Mouse (Mus musculus): ENCODE data around the gene Kcnk15. TPM values are rescaled to one million over a fixed set of nuclear protein-coding genes. Genes with fewer than 3 reads are reported as not detected.

The Kcnk15 gene
- polyA plus RNA-seq, 1 experiment, result not detected

DNA sequence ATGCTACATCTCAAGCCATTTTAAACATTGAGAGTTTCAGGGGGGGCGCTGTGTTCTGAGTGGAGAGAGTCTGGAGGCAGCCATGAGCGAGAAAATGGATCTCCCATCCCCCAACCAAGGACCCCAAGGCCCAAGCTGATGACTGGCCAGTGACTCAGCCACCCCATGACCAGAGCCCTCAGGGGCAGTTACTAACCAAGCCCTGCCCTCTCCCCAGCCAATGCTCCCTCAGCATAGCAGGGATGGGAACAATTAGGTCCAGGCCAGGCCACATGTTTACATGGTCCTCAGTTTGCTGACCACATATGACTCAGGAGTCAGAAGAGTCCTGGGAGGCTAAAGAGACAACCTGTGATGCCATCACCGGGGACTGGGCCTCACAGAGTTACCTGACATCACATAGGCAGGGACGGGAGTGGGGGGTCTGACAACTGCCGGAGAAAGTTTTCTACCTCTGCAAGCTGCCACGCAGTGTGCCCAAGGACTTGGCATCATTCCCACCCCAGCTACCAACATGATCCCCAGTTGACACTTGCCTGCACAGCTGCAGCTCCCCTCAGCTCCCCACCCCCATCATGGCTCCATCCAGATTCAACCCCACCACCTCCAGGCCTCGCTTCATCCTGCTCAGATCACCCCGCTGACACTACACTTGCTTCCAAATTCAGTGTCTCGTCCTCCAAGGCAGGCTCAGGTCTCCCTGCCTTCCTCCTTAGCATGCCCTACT, 38.5 kb upstream of the Kcnk15 start:
- Histone ChIP-seq H3K36me3 (ENCODE audit: control insufficient read depth, insufficient read depth) (no peaks in the 10 kb centered on the region), H3K79me3 (ENCODE audit: low read depth) (no peaks in the 10 kb centered on the region), H3K79me2 (ENCODE audit: control insufficient read depth, insufficient read depth) (no peaks in the 10 kb centered on the region), H3ac (ENCODE audit: control insufficient read depth, insufficient read length, low read depth) (no peak overlapping the region), H3K27me3 (ENCODE audit: control insufficient read depth, insufficient read depth, insufficient read length) (no peaks in the 10 kb centered on the region), H3K4me3 (ENCODE audit: insufficient read depth, poor library complexity, severe bottlenecking) (no peak overlapping the region)
- peak; percentile 62 for TF ChIP-seq FOSL1 (IDR thresholded peaks at IDR 0.05; ENCODE audit: insufficient read depth, low read length, poor library complexity, severe bottlenecking)
- TF ChIP-seq MAX (IDR thresholded peaks at IDR 0.05), result peak; percentile 67
- TF ChIP-seq MYOD1 (IDR thresholded peaks at IDR 0.05; ENCODE audit: control insufficient read depth, insufficient read length, low read depth), result peak; percentile 10
- TF ChIP-seq CTCF (IDR thresholded peaks at IDR 0.05; ENCODE audit: control insufficient read depth, insufficient read depth, insufficient read length), result no peak
- peak; percentile 57 for TF ChIP-seq USF1 (IDR thresholded peaks at IDR 0.05; ENCODE audit: low read depth)

DNA sequence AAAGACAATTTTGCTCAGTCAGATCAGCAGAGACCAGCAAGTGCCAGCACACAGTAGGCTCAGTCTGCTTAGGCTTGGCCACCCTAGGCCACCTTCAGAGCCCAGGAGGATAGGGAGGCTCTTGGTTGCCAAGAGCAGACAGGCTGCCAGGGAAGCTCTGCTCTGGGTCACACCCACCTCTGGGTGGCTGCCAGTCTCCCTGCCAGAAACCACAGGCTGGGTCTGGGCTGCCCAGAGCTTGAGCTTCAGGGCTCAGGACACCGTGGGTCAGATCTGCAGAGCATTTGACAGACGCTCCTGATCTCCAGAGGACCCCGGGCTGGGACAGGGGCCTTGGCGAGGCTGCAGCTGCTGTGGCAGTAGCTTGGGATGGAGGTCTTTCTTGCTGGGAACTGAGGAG, 32.8 kb upstream of the Kcnk15 start, which contains the start of gene Ccn5:
Gene Ccn5, plus strand, starts transcription at position 255 of the 400 bp plus-strand sequence.
- TF ChIP-seq USF1 (IDR thresholded peaks at IDR 0.05; ENCODE audit: low read depth), result no peak
- TF ChIP-seq MYOD1 (IDR thresholded peaks at IDR 0.05; ENCODE audit: control insufficient read depth, insufficient read length, low read depth), result no peak
- TF ChIP-seq FOSL1 (IDR thresholded peaks at IDR 0.05; ENCODE audit: insufficient read depth, low read length, poor library complexity, severe bottlenecking), result no peak
- no peak for TF ChIP-seq MYOG (IDR thresholded peaks at IDR 0.05; ENCODE audit: control insufficient read depth, extremely low read depth, insufficient read length)
- TF ChIP-seq CEBPB (IDR thresholded peaks at IDR 0.05; ENCODE audit: low read depth), result no peak
- no peak for TF ChIP-seq CTCF (IDR thresholded peaks at IDR 0.05; ENCODE audit: control insufficient read depth, insufficient read depth, insufficient read length)
- no peak for TF ChIP-seq MAX (IDR thresholded peaks at IDR 0.05)
- Histone ChIP-seq H3K79me3 (ENCODE audit: low read depth) (no peaks in the 10 kb centered on the region), H3K79me2 (ENCODE audit: control insufficient read depth, insufficient read depth) (no peaks in the 10 kb centered on the region), H3K27me3 (ENCODE audit: control insufficient read depth, insufficient read depth, insufficient read length) (no peaks in the 10 kb centered on the region), H3K4me3 (ENCODE audit: insufficient read depth, poor library complexity, severe bottlenecking) (no peak within 1 kb of the TSS), H3K36me3 (ENCODE audit: control insufficient read depth, insufficient read depth) (no peaks in the 10 kb centered on the region), H3ac (ENCODE audit: control insufficient read depth, insufficient read length, low read depth) (no peak within 1 kb of the TSS)

DNA sequence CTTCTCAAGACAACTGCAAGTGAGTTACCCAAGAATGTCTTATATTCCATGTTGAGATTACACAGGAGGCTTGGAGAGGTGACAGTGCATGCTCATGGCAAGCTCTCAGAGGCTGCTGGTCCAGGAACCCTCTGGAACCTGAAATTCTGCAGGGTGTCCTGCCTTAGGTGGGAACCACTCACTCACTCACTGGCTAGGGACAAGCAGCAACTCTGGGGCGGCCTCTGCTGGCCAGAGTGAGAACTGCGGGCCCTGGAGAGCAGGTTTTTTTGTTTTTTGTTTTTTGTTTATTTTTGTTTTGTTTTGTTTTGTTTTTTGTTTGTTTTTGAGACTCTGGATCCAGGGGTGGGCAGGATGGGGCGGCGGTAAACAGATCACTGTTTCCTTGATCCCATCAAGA, 30.2 kb upstream of the Kcnk15 start:
- Histone ChIP-seq H3K4me3 (ENCODE audit: insufficient read depth, poor library complexity, severe bottlenecking) (no peak overlapping the region), H3K27me3 (ENCODE audit: control insufficient read depth, insufficient read depth, insufficient read length) (no peaks in the 10 kb centered on the region), H3ac (ENCODE audit: control insufficient read depth, insufficient read length, low read depth) (no peak overlapping the region), H3K36me3 (ENCODE audit: control insufficient read depth, insufficient read depth) (no peaks in the 10 kb centered on the region), H3K79me3 (ENCODE audit: low read depth) (no peaks in the 10 kb centered on the region), H3K79me2 (ENCODE audit: control insufficient read depth, insufficient read depth) (no peaks in the 10 kb centered on the region)
- TF ChIP-seq CTCF (IDR thresholded peaks at IDR 0.05; ENCODE audit: control insufficient read depth, insufficient read depth, insufficient read length) (peak; percentile 77), USF1 (IDR thresholded peaks at IDR 0.05; ENCODE audit: low read depth) (no peak)

DNA sequence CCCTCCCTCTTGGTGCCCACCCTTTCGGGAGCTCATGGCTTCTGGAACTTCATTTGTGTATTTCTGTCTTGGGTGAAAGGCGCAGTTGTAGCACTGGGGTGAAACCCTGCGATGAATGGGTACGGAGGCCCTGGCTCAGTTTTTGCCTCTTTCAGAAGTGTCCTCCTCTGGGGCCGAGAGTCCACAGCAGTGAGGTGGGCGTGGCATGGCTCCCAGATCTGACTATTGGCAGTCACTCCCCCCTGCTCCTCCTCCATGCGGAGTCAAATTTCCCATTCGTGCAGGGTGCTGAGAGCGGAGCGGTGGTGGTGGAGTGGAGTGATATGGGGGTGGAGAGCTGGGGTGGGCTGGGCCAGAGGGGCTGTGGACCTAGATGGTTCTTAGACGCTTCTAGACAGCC, 29.7 kb upstream of the Kcnk15 start:
- Histone ChIP-seq H3K36me3 (ENCODE audit: control insufficient read depth, insufficient read depth) (no peaks in the 10 kb centered on the region), H3K79me3 (ENCODE audit: low read depth) (no peaks in the 10 kb centered on the region), H3ac (ENCODE audit: control insufficient read depth, insufficient read length, low read depth) (no peak overlapping the region), H3K4me3 (ENCODE audit: insufficient read depth, poor library complexity, severe bottlenecking) (no peak overlapping the region), H3K27me3 (ENCODE audit: control insufficient read depth, insufficient read depth, insufficient read length) (no peaks in the 10 kb centered on the region), H3K79me2 (ENCODE audit: control insufficient read depth, insufficient read depth) (no peaks in the 10 kb centered on the region)
- no peak for TF ChIP-seq CTCF (IDR thresholded peaks at IDR 0.05; ENCODE audit: control insufficient read depth, insufficient read depth, insufficient read length)
- no peak for TF ChIP-seq CEBPB (IDR thresholded peaks at IDR 0.05; ENCODE audit: low read depth)
- TF ChIP-seq FOSL1 (IDR thresholded peaks at IDR 0.05; ENCODE audit: insufficient read depth, low read length, poor library complexity, severe bottlenecking), result no peak
- no peak for TF ChIP-seq MAX (IDR thresholded peaks at IDR 0.05)
- no peak for TF ChIP-seq USF1 (IDR thresholded peaks at IDR 0.05; ENCODE audit: low read depth)
- TF ChIP-seq MYOG (IDR thresholded peaks at IDR 0.05; ENCODE audit: control insufficient read depth, extremely low read depth, insufficient read length), result no peak
- no peak for TF ChIP-seq MYOD1 (IDR thresholded peaks at IDR 0.05; ENCODE audit: control insufficient read depth, insufficient read length, low read depth)

DNA sequence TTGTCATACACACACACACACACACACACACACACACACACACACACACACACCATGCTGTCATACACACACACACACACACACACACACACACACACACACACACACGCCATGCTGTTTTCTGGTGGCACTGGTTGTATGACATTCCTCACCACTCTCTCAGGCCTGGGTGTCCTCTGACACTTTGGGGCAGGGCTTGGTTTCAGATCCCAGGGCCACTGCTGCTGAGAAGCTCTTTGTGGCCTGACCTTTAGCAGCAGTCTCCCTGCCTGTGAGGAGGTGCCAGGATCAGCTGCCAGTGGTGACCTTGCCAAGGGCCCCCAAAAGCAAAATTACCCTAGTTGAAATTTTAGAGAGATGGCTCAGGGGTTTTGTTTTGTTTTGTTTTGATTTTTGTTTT, 27.6 kb upstream of the Kcnk15 start:
- Histone ChIP-seq H3K27me3 (ENCODE audit: control insufficient read depth, insufficient read depth, insufficient read length) (no peaks in the 10 kb centered on the region), H3K79me2 (ENCODE audit: control insufficient read depth, insufficient read depth) (no peaks in the 10 kb centered on the region)

DNA sequence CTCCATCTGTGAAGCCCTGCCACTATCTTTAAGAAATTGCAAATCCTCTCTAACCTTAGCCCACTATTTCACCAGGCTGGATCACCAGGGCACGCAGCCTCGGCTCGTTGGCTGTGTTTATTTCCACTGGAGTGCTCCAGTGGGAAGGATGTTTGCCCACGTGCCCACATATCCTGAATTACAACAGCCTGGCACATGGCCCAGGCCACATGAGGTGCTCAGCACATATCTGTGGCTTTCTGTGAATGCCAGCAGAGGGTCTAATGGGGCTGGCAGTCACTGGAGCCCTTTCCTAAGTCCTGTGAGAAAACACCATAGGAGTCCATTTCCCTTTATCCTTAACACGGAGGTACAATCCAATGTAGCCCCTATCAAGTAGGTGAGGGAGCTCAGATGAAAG, 27.0 kb upstream of the Kcnk15 start:
- Histone ChIP-seq H3K27me3 (ENCODE audit: control insufficient read depth, insufficient read depth, insufficient read length) (no peaks in the 10 kb centered on the region), H3K79me2 (ENCODE audit: control insufficient read depth, insufficient read depth) (no peaks in the 10 kb centered on the region), H3K4me3 (ENCODE audit: insufficient read depth, poor library complexity, severe bottlenecking) (no peak overlapping the region), H3K36me3 (ENCODE audit: control insufficient read depth, insufficient read depth) (no peaks in the 10 kb centered on the region), H3K79me3 (ENCODE audit: low read depth) (no peaks in the 10 kb centered on the region), H3ac (ENCODE audit: control insufficient read depth, insufficient read length, low read depth) (no peak overlapping the region)
- TF ChIP-seq USF1 (IDR thresholded peaks at IDR 0.05; ENCODE audit: low read depth), result peak; percentile 86
- no peak for TF ChIP-seq CEBPB (IDR thresholded peaks at IDR 0.05; ENCODE audit: low read depth)

More for the DNA sequence above, 27.6 kb upstream of the Kcnk15 start:
- Histone ChIP-seq H3K36me3 (ENCODE audit: control insufficient read depth, insufficient read depth) (no peaks in the 10 kb centered on the region), H3ac (ENCODE audit: control insufficient read depth, insufficient read length, low read depth) (no peak overlapping the region), H3K4me3 (ENCODE audit: insufficient read depth, poor library complexity, severe bottlenecking) (no peak overlapping the region), H3K79me3 (ENCODE audit: low read depth) (no peaks in the 10 kb centered on the region)
- no peak for TF ChIP-seq FOSL1 (IDR thresholded peaks at IDR 0.05; ENCODE audit: insufficient read depth, low read length, poor library complexity, severe bottlenecking)
- no peak for TF ChIP-seq MYOD1 (IDR thresholded peaks at IDR 0.05; ENCODE audit: control insufficient read depth, insufficient read length, low read depth)
- TF ChIP-seq CEBPB (IDR thresholded peaks at IDR 0.05; ENCODE audit: low read depth), result no peak
- TF ChIP-seq CTCF (IDR thresholded peaks at IDR 0.05; ENCODE audit: control insufficient read depth, insufficient read depth, insufficient read length), result no peak
- TF ChIP-seq MYOG (IDR thresholded peaks at IDR 0.05; ENCODE audit: control insufficient read depth, extremely low read depth, insufficient read length), result no peak
- TF ChIP-seq MAX (IDR thresholded peaks at IDR 0.05), result no peak
